Mouse (Mus musculus) CH12.LX (cell line): ENCODE data around the gene Rhobtb3. TPM values are rescaled to one million over a fixed set of nuclear protein-coding genes. Genes with fewer than 3 reads are reported as not detected.
A peak's percentile ranks its signal among the peaks of the same experiment; 100 is the strongest.

ENCODE experiments used
- DNase-seq: peaks from one replicate; pipeline ENCODE4 v3.0.0-alpha.2; 2013; ENCODE audit errors: extremely low read depth
- H3K27ac ChIP-seq: 2 replicates; pipeline ENCODE4 v1.5.1; 2012; ENCODE audit warnings: low read depth, mild to moderate bottlenecking, control low read depth, moderate library complexity; ENCODE audit not compliant: insufficient read depth
- H3K27me3 ChIP-seq: replicated peaks from 2 replicates; pipeline ENCODE3; 2012; ENCODE audit warnings: inconsistent platforms
- H3K36me3 ChIP-seq, 2 experiments: replicated peaks in 1 of 2; 2 replicates each; pipeline versions ENCODE3 to v1.6.1; 2012; ENCODE audit warnings: inconsistent platforms in 1 of 2, low read length in 1 of 2, mild to moderate bottlenecking in 1 of 2, mixed read lengths in 1 of 2, moderate library complexity in 1 of 2; ENCODE audit not compliant: control insufficient read depth in 1 of 2, insufficient read depth in 1 of 2
- H3K4me1 ChIP-seq, 2 experiments: 2 replicates each; pipeline ENCODE4 v1.6.1; 2012; ENCODE audit warnings: inconsistent platforms in 1 of 2, moderate library complexity in 1 of 2; ENCODE audit not compliant: insufficient read depth in 2 of 2, control insufficient read depth in 1 of 2
- H3K4me2 ChIP-seq: 2 replicates; pipeline ENCODE4 v1.6.1; 2012; ENCODE audit warnings: low read depth, mild to moderate bottlenecking, control low read depth; ENCODE audit not compliant: poor library complexity, insufficient read depth, severe bottlenecking
- H3K4me3 ChIP-seq, 3 experiments: fragments of 150-350 bp in 1 of 3; sonication (generic) in 1 of 3; replicated peaks in 1 of 3; 2 replicates each; pipeline versions ENCODE3 to v1.5.1; 2011 to 2012; ENCODE audit warnings: low read depth in 2 of 3, low read length in 2 of 3, mild to moderate bottlenecking in 2 of 3, moderate library complexity in 2 of 3, control low read depth in 1 of 3, improper control_type of control experiment in 1 of 3, inconsistent platforms in 1 of 3, mixed read lengths in 1 of 3; ENCODE audit not compliant: poor library complexity in 1 of 3
- H3K79me2 ChIP-seq: replicated peaks from 2 replicates; pipeline ENCODE4 v1.6.1; 2012; ENCODE audit warnings: mild to moderate bottlenecking, moderate library complexity; ENCODE audit not compliant: control insufficient read depth, poor library complexity, insufficient read depth, severe bottlenecking; ENCODE audit errors: extremely low read depth
- H3K9ac ChIP-seq: 2 replicates; pipeline ENCODE4 v1.6.1; 2012; ENCODE audit warnings: low read depth, mild to moderate bottlenecking, control low read depth, moderate library complexity; ENCODE audit not compliant: insufficient read depth
- H3K9me3 ChIP-seq: replicated peaks from 2 replicates; pipeline ENCODE3; 2012; ENCODE audit warnings: low read length, inconsistent platforms, mixed read lengths
- CHD1 ChIP-seq: IDR thresholded peaks from 2 replicates; pipeline ENCODE4 v1.6.1; 2012; ENCODE audit warnings: low read depth, low read length, improper control_type of control experiment, inconsistent platforms
- CHD2 ChIP-seq: IDR thresholded peaks from 2 replicates; pipeline ENCODE4 v1.6.1; 2011; ENCODE audit warnings: low read length, improper control_type of control experiment
- CTCF ChIP-seq, 2 experiments: IDR thresholded peaks in 1 of 2; conservative IDR thresholded peaks in 1 of 2; 2 replicates each; pipeline ENCODE4 v1.5.1; 2011 to 2012; ENCODE audit warnings: low read depth in 2 of 2, low read length in 2 of 2, improper control_type of control experiment in 1 of 2, inconsistent platforms in 1 of 2, mild to moderate bottlenecking in 1 of 2, moderate library complexity in 1 of 2
- EP300 ChIP-seq: IDR thresholded peaks from 2 replicates; pipeline ENCODE4 v1.6.1; 2011; ENCODE audit warnings: low read length, improper control_type of control experiment
- ETS1 ChIP-seq: conservative IDR thresholded peaks from 2 replicates; pipeline ENCODE4 v1.6.1; 2012; ENCODE audit warnings: low read depth, mild to moderate bottlenecking, inconsistent platforms, low read length, improper control_type of control experiment, moderate library complexity
- JUND ChIP-seq: conservative IDR thresholded peaks from 2 replicates; pipeline ENCODE4 v1.6.1; 2011; ENCODE audit warnings: low read depth, low read length, improper control_type of control experiment
- POLR2A ChIP-seq: IDR thresholded peaks from 2 replicates; pipeline ENCODE4 v1.6.1; 2011; ENCODE audit warnings: low read depth, mild to moderate bottlenecking, improper control_type of control experiment, low read length
- RCOR1 ChIP-seq: conservative IDR thresholded peaks from 2 replicates; pipeline ENCODE4 v1.6.1; 2012; ENCODE audit warnings: low read depth, mild to moderate bottlenecking, inconsistent platforms, low read length, improper control_type of control experiment
- TBP ChIP-seq: conservative IDR thresholded peaks from 2 replicates; pipeline ENCODE4 v1.6.1; 2011; ENCODE audit warnings: low read depth, low read length, improper control_type of control experiment
- UBTF ChIP-seq: IDR thresholded peaks from 2 replicates; pipeline ENCODE4 v1.6.1; 2012; ENCODE audit warnings: low read depth, mild to moderate bottlenecking, inconsistent platforms, low read length, improper control_type of control experiment, moderate library complexity
- USF1 ChIP-seq: IDR thresholded peaks from 2 replicates; pipeline ENCODE4 v1.6.1; 2014; ENCODE audit warnings: low read depth, mild to moderate bottlenecking, inconsistent platforms, low read length, improper control_type of control experiment
- ZNF384 ChIP-seq: IDR thresholded peaks from 2 replicates; pipeline ENCODE4 v1.6.1; 2012; ENCODE audit warnings: low read depth, low read length, improper control_type of control experiment, inconsistent platforms
- dilution Hi-C: fragments of 300-500 bp; cut with MboI; formaldehyde crosslinking; loops from 2 replicates; pipeline ENCODE4 v1.14.3; 2020; ENCODE audit warnings: low sequenced_read_pairs; ENCODE audit not compliant: extremely low pct_unique_long_range_greater_than_20kb, extremely low pct_ligation_motif_present
- in situ Hi-C: fragments of 300-500 bp; cut with MboI; formaldehyde crosslinking; loops from 3 replicates; pipeline ENCODE4 v1.14.3; 2019; ENCODE audit warnings: low sequenced_read_pairs, low pct_ligation_motif_present, low pct_unique_long_range_greater_than_20kb, mixed read lengths
- polyA plus RNA-seq: library from polyadenylated mRNA; unstranded; fragments of >175 nt; gene quantifications from 2 replicates; pipeline ENCODE4 v1.2.1, GENCODE M21; 2012; ENCODE audit warnings: low read depth; ENCODE audit not compliant: insufficient read length
- total RNA-seq, 2 experiments: library from RNA; depleted of rRNA; stranded (reverse); fragments of 300-350 nt in 1 of 2; fragments of >200 nt in 1 of 2; gene quantifications; 2 replicates each; pipeline ENCODE4 v1.2.3; 2012 to 2014

Rhobtb3 gene
- total and polyA plus RNA-seq, 3 experiments = 2.0 to 3.6 (median 3.4) TPM

DNA sequence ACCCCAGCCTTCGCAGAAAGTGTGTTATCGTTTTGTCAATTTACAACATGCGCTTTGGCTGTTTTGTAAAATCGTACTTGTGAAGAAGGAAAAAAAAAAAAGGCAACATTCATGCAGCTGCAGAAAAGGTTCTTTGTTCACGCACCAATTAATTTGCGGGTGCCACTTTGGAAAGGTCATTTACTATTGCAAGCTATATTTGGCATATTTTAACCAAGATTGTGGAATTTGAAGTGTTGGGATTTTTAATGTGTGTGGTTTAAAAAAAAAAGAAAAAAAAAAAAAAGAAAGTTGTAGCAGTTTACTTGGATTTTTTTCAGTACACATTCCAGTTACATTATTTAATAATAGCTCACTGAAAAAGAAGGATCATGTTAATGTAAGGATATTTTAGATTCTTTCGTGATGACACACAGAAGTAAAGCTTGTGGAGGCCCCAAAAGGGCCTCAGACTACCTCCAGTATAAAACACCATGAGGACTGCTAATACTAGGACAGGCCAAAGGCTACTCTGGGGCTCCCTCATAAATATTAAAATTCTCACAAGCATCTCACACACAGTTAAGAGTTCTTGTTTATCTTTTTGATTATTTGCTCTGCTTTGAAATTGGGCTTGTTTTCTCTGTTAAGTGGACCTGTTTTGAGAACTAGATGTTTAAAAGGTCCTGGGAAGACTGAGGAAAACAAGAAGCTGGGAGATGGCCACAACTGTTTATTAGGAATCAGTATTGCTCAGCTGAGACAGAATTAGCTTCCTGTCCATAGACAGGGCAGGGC, 507 bp upstream of the Rhobtb3 start:
- dilution Hi-C loops = no loop called here
- Histone ChIP-seq H3K4me2 (peak overlapping the region; percentile 67), H3K4me3 (peak overlapping the region; percentile 15 to 74 (median 55)), H3K79me2 (no peaks in the 10 kb centered on the region), H3K36me3 (no peaks in the 10 kb centered on the region), H3K27ac (no peak overlapping the region), H3K9me3 (peaks cover 4% of the 10 kb centered on the region), H3K4me1 (no peaks in the 10 kb centered on the region), H3K27me3 (peaks cover 1% of the 10 kb centered on the region), H3K9ac (peak overlapping the region; percentile 55; the same call in 1 of the 2 replicates)
- in situ Hi-C loops = no loop called here
- TF ChIP-seq ETS1 (no peak), ZNF384 (peak; percentile 56)
- DNase-seq = no peak

DNA sequence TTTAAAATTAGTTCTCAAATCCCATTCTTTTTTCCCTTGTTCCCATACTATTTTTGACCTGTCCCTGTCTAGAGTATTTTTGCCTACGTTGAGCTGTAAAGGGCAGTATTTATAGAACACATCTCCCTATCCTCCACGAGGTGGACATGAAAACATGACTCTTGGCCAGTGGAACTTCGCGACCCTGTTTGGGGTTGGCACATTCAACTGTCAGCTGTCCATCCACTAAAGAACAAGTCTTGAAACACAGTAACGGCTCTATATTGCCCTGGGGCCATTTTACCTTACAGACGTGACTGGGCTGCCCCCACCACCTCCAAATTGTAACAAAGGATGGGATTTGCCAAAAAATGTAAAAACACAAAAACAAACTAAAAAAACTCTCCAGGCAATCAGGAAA, 994 bp downstream of the Rhobtb3 start:
- in situ Hi-C loops = no loop called here
- Histone ChIP-seq H3K4me2 (peak overlapping the region; percentile 75), H3K9ac (peak overlapping the region; percentile 55; the same call in 1 of the 2 replicates)
- TF ChIP-seq POLR2A (no peak), ETS1 (no peak), CTCF (conservative IDR thresholded peaks at IDR 0.05 in 1 of 2, IDR thresholded peaks at IDR 0.05 in 1 of 2; ENCODE audit: low read depth in 2 of 2, low read length in 2 of 2) (no peak), EP300 (no peak), TBP (no peak), RCOR1 (no peak), JUND (no peak), CHD1 (no peak), CHD2 (no peak)
- TF ChIP-seq, all 38 proteins: peak for 0
- dilution Hi-C loops = no loop called here
- Histone ChIP-seq H3K79me2 (no peaks in the 10 kb centered on the region), H3K9me3 (peaks cover 4% of the 10 kb centered on the region), H3K4me3 (peak overlapping the region; percentile 52 to 74 (median 55)), H3K4me1 (no peaks in the 10 kb centered on the region), H3K27me3 (peaks cover 1% of the 10 kb centered on the region), H3K27ac (no peak overlapping the region), H3K36me3 (no peaks in the 10 kb centered on the region)
- no peak for DNase-seq

DNA sequence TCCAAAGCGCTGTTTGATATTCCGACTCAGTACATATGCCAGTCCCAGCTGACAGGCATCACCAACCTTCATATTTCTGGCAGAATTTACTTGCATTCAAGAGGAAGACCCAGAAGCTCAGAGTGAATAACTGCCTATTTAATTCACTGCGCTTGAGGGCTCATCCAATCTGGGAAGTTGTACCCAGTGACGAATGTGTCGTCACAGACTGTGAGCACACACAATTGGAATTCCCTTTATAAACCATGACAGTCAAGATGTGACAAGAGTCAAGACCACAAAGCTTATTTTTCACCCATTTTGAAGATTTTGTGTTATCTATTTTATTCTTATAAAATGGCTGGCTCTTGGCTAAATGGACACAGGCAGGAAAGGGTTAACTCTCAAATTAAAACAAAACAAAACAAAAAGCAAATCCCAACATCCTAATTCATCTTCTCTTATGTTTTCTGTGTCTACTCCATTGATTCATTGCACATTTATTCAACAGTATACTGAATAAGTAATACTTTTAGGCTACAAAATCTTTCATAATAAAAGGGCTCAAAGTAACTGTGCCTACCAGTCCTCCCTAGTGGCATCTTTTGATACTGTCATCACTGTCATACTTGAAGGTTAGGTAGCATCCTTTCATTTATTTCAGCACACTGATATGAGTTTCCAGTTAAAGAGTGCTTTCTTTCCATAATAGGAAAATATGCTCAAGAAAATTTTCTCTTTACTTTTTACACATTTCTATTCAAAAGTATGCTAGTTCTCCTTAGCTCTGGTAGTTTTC, 2.0 kb downstream of the Rhobtb3 start:
- no peaks in the 10 kb centered on the region for H3K4me1 ChIP-seq
- no peak overlapping the region for H3K4me3 ChIP-seq
- no peak overlapping the region for H3K9ac ChIP-seq
- peaks cover 4% of the 10 kb centered on the region for H3K9me3 ChIP-seq
- H3K27ac ChIP-seq = no peak overlapping the region
- H3K36me3 ChIP-seq = no peaks in the 10 kb centered on the region
- dilution Hi-C loops (no loop called here), in situ Hi-C loops (no loop called here)
- H3K27me3 ChIP-seq = peaks cover 1% of the 10 kb centered on the region
- H3K79me2 ChIP-seq = no peaks in the 10 kb centered on the region
- no peak overlapping the region for H3K4me2 ChIP-seq
- TF ChIP-seq EP300 (no peak), UBTF (no peak), USF1 (no peak)
- peak; percentile 3 for DNase-seq
